Mouse (Mus musculus) mammary gland, adult 2 months (tissue): ENCODE measurements around the gene Pcca. TPM values are rescaled to one million over a fixed set of nuclear protein-coding genes. Genes with fewer than 3 reads are reported as not detected.

Source experiments
- polyA plus RNA-seq: library from polyadenylated mRNA; depleted of rRNA; stranded (reverse); fragments of >200 nt; gene quantifications from 2 replicates; pipeline ENCODE4 v1.2.3, GENCODE M21; 2012; ENCODE audit warnings: low replicate concordance; rRNA removed

Pcca gene
- 14.3 and 43.7 TPM in 2 replicates for polyA plus RNA-seq

GRCm38 (mm10) chr14:122534017-122534924, at the start of gene Pcca:
Gene Pcca, plus strand, starts transcription at chr14:122534324.

GRCm38 (mm10) chr14:122490441-122491328, 43.4 kb upstream of the Pcca start, which contains the start of gene Gm10837:
Gene Gm10837, plus strand, starts transcription at chr14:122490586.

DNA sequence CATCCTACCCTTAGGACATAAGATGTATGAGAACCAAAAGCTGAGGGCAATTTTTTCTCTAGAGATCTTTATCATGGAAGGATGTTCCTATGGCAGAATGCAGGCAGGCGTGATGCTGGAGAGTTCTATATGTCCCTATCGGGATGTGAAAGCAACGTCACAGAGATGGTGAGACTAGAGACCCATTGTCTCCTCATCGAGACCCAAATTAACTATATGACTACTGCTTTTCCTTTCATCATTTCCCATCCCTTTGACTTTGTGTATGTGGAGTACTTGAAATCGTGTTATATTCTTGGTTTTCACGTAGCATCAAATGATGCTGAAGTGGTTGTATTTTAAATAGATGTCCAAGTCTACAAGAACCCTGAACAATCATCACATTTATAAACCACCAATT, 379.5 kb downstream of the Pcca start, which contains the start of gene Ggact:
Gene Ggact (minus strand): TSS at position 101 of the 400 bp plus-strand sequence.

Other genes starting within 250 kb of the Pcca start
- not detected in 2 replicates for gene Gm5089, start 83.2 kb upstream of the Pcca start, polyA plus RNA-seq
- gene Zic5, start 68.6 kb upstream of the Pcca start, polyA plus RNA-seq, result not detected in 2 replicates
- 0.05 TPM in 1 of 2 replicates, not detected in the other for gene Zic2, start 58.9 kb upstream of the Pcca start, polyA plus RNA-seq
- not detected in 2 replicates for gene Gm10837, start 43.7 kb upstream of the Pcca start, polyA plus RNA-seq